ENCODE assay signal across 8 mouse cellular contexts in the genomic region with DNA sequence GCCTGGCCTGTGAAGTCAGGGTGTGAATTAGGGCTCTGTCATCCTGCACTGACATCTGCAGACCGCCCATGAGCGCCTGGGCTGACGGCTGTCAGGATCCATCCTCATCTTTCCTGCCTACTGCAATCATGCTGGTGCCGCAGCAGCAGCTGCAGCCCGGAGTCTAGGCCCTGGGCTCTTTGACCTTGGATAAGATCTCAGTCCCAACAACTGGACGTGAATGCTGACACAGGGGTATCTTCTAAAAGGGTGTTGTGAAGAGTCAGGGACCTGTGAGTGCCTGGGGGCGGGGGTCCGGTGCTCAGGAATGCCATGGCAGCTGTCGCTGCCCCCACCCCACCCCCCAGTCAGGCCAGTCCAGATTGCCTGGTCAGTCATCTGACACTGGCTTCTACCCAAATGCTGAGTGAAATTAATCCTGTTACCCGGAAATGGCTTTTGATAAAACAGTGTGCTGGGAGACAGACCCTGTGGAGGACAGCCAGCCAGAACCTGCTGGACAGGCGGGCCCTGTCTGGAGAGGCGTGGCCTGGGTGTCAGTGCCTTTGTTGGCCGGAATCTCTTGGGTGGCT. TPM values are rescaled to one million over a fixed set of nuclear protein-coding genes. Genes with fewer than 3 reads are reported as not detected.
DNase-seq lines count a peak whose midpoint lies in the region; ATAC-seq lines count a peak whose summit lies in the region.

No protein-coding gene starts in this region.

- intact Hi-C loops in heart, postnatal 36 days (cut with DNase I) = loop anchor here (2.0 kb wide), 1 partner anchor 21 kb away; no protein-coding TSS in a partner anchor

- peak overlapping the region; percentile 42 for H3K4me2 ChIP-seq in forebrain, embryonic 12.5 days
- peak overlapping the region; percentile 27 for H3K4me2 ChIP-seq in limb, embryonic 12.5 days
- peak overlapping the region; percentile 31 for H3K4me2 ChIP-seq in midbrain, embryonic 15.5 days

- peak overlapping the region; percentile 43; the same call in 1 of the 2 replicates for H3K9ac ChIP-seq in forebrain, embryonic 12.5 days
- H3K9ac ChIP-seq in limb, embryonic 12.5 days (replicated peaks) = 0 out of 2 replicates have a peak overlapping the region, but pooled peaks have one; percentile 27
- peak overlapping the region; percentile 28; the same call in 1 of the 2 replicates for H3K9ac ChIP-seq in midbrain, embryonic 15.5 days

- ATAC-seq in forebrain, embryonic 12.5 days (ENCODE audit: low FRiP score) = peak; percentile 75
- ATAC-seq in limb, embryonic 12.5 days (ENCODE audit: insufficient number of reproducible peaks, insufficient read depth, low FRiP score, low TSS enrichment, low read depth) = peak; percentile 40
- peak; percentile 66 for ATAC-seq in midbrain, embryonic 15.5 days (replicated peaks)
- ATAC-seq in megakaryocyte-erythroid progenitor cell, adult 5-6 weeks (replicated peaks; ENCODE audit: low FRiP score, low TSS enrichment, poor library complexity, severe bottlenecking) = no peak

- DNase-seq in 3T3-L1 (ENCODE audit: low read depth, low spot score) = peak; percentile 46
- peak; percentile 64 for DNase-seq in adrenal gland, postnatal 25 days
- DNase-seq in heart, postnatal 36 days = peak; percentile 67 to 76
- DNase-seq in layer of hippocampus, adult 18-20 months (ENCODE audit: low spot score in 2 of 2) = no peak

- peaks cover 78% of the 10 kb centered on the region for H3K4me1 ChIP-seq in forebrain, embryonic 12.5 days
- H3K4me1 ChIP-seq in limb, embryonic 12.5 days (replicated peaks) = peaks cover 72% of the 10 kb centered on the region
- peaks cover 71% of the 10 kb centered on the region for H3K4me1 ChIP-seq in midbrain, embryonic 15.5 days

- H3K27ac ChIP-seq in forebrain, embryonic 12.5 days = peak overlapping the region; percentile 92
- peak overlapping the region; percentile 82 for H3K27ac ChIP-seq in limb, embryonic 12.5 days
- peak overlapping the region; percentile 80 for H3K27ac ChIP-seq in midbrain, embryonic 15.5 days

- H3K9me3 ChIP-seq in forebrain, embryonic 12.5 days = no peaks in the 10 kb centered on the region
- H3K9me3 ChIP-seq in limb, embryonic 12.5 days = no peaks in the 10 kb centered on the region
- no peaks in the 10 kb centered on the region for H3K9me3 ChIP-seq in midbrain, embryonic 15.5 days

- H3K36me3 ChIP-seq in forebrain, embryonic 12.5 days (replicated peaks) = no peaks in the 10 kb centered on the region
- H3K36me3 ChIP-seq in limb, embryonic 12.5 days = no peaks in the 10 kb centered on the region
- H3K36me3 ChIP-seq in midbrain, embryonic 15.5 days (replicated peaks) = no peaks in the 10 kb centered on the region

- 0 out of 2 replicates have a peak overlapping the region, but pooled peaks have one; percentile 5 for H3K4me3 ChIP-seq in forebrain, embryonic 12.5 days (replicated peaks)
- no peak overlapping the region for H3K4me3 ChIP-seq in limb, embryonic 12.5 days (replicated peaks)
- H3K4me3 ChIP-seq in midbrain, embryonic 15.5 days = no peak overlapping the region

- H3K27me3 ChIP-seq in forebrain, embryonic 12.5 days = no peaks in the 10 kb centered on the region
- no peaks in the 10 kb centered on the region for H3K27me3 ChIP-seq in limb, embryonic 12.5 days
- no peaks in the 10 kb centered on the region for H3K27me3 ChIP-seq in midbrain, embryonic 15.5 days (replicated peaks)

- 7% methylated on average over 13 of the region's 13 CpGs for WGBS in forebrain, embryonic 12.5 days
- WGBS in limb, embryonic 12.5 days = 21% methylated on average over 13 of the region's 13 CpGs
- 5% methylated on average over 13 of the region's 13 CpGs for WGBS in midbrain, embryonic 15.5 days

RNA-seq across cellular contexts. Expression of gene Prrc2b, which starts 23.4 kb away (rescaled TPM):
- total RNA-seq in adrenal gland, postnatal 25 days (2021) = 112 and 128 TPM in 2 replicates
- polyA plus RNA-seq in forebrain, embryonic 12.5 days (2016; fragmentation: Nextera tagmentation; extraction: Ambion mirVana) = 96.9 and 110 TPM in 2 replicates
- total RNA-seq in heart, postnatal 36 days (2021) = 10 to 100 TPM; 75.5 to 80.0 TPM
- 69.2 and 89.9 TPM in 2 replicates for polyA plus RNA-seq in limb, embryonic 12.5 days (2016; fragmentation: Nextera tagmentation; extraction: Ambion mirVana)
- polyA plus RNA-seq in midbrain, embryonic 15.5 days (2015; fragmentation: Nextera tagmentation; extraction: Ambion mirVana) = 85.4 and 92.2 TPM in 2 replicates
- 58.3 and 63.5 TPM in 2 replicates for total RNA-seq in megakaryocyte-erythroid progenitor cell, adult 5-6 weeks (2014; fragmentation: Nextera tagmentation)
- total RNA-seq in megakaryocyte-erythroid progenitor cell, adult 5-6 weeks (2017) = 13.9 and 20.1 TPM in 2 replicates
- 100 to 1,000 TPM; 293 to 298 TPM for total RNA-seq in layer of hippocampus, adult 18-20 months (2021)

Comparison
In these comparisons a context has a peak if more than half of its experiments do, and no peak if none do; other contexts are left out.
1. DNase-seq: peak in 3T3-L1 (single experiment), adrenal gland, postnatal 25 days (single experiment) and heart, postnatal 36 days (2 of 2); none in layer of hippocampus, adult 18-20 months (0 of 2).
2. Peak in every context shown above with its lines, with median percentiles within 50 percentile points of each other: H3K27ac ChIP-seq, H3K4me2 ChIP-seq and H3K9ac ChIP-seq.